Mouse (Mus musculus): ENCODE results near the gene Dip2c. TPM values are rescaled to one million over a fixed set of nuclear protein-coding genes. Genes with fewer than 3 reads are reported as not detected.

The Dip2c gene
- polyA plus RNA-seq, 1 experiment from 2014 or later = 4.6 TPM

- no peak for ATAC-seq (ENCODE audit: low read depth)
- Histone ChIP-seq H3K4me1 (replicated peaks; ENCODE audit: control insufficient read depth, insufficient read depth, low read length) (peaks cover 7% of the 10 kb centered on the region; the same call in 1 of the 2 replicates), H3K27ac (ENCODE audit: low read length) (no peak overlapping the region)
Measured at GRCm38 (mm10) chr13:9450276-9450675, 173.9 kb downstream of the Dip2c start.

DNA sequence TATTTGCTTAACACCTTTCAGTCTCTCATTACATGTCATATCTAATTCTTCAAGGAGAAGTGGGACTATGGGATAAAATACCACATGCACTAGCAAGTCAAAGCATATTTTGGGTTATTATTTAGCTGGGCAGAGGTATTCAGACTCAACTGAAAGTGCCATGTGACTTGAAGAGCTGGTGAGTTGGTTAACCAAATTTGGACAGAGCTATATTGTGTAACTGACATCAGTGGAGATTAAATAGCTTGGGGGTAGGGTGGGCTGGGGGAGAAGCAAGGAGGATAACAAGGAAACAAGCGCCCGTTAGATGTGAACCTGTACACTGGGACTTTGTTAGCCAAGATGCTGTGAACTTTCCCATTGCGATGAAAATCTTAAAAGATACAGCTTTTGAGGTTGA is 175.6 kb downstream of the Dip2c start:
- Histone ChIP-seq H3K27me3 (ENCODE audit: control insufficient read depth, insufficient read depth, low read depth, low read length) (no peaks in the 10 kb centered on the region), H3K4me3 (ENCODE audit: low read length) (no peak overlapping the region), H3K27ac (ENCODE audit: low read length) (no peak overlapping the region), H3K9ac (ENCODE audit: low read length) (no peak overlapping the region), H3K36me3 (ENCODE audit: control insufficient read depth, insufficient read depth, low read length) (no peaks in the 10 kb centered on the region), H3K9me3 (ENCODE audit: control insufficient read depth, low read length) (no peaks in the 10 kb centered on the region), H3K4me1 (replicated peaks; ENCODE audit: control insufficient read depth, insufficient read depth, low read length) (peaks cover 7% of the 10 kb centered on the region; the same call in 1 of the 2 replicates), H3K4me2 (ENCODE audit: low read depth, low read length) (no peak overlapping the region)
- WGBS = 84% methylated on average over 3 of the region's 3 CpGs
- no peak for ATAC-seq (ENCODE audit: low read depth)

More at GRCm38 (mm10) chr13:9450276-9450675, 173.9 kb downstream of the Dip2c start:
- WGBS = 72% methylated on average over 3 of the region's 3 CpGs
- no peaks in the 10 kb centered on the region for H3K36me3 ChIP-seq (ENCODE audit: control insufficient read depth, insufficient read depth, low read length)
- H3K4me2 ChIP-seq (ENCODE audit: low read depth, low read length) = no peak overlapping the region
- no peaks in the 10 kb centered on the region for H3K9me3 ChIP-seq (ENCODE audit: control insufficient read depth, low read length)
- no peaks in the 10 kb centered on the region for H3K27me3 ChIP-seq (ENCODE audit: control insufficient read depth, insufficient read depth, low read depth, low read length)
- H3K9ac ChIP-seq (ENCODE audit: low read length) = no peak overlapping the region
- no peak overlapping the region for H3K4me3 ChIP-seq (ENCODE audit: low read length)

DNA sequence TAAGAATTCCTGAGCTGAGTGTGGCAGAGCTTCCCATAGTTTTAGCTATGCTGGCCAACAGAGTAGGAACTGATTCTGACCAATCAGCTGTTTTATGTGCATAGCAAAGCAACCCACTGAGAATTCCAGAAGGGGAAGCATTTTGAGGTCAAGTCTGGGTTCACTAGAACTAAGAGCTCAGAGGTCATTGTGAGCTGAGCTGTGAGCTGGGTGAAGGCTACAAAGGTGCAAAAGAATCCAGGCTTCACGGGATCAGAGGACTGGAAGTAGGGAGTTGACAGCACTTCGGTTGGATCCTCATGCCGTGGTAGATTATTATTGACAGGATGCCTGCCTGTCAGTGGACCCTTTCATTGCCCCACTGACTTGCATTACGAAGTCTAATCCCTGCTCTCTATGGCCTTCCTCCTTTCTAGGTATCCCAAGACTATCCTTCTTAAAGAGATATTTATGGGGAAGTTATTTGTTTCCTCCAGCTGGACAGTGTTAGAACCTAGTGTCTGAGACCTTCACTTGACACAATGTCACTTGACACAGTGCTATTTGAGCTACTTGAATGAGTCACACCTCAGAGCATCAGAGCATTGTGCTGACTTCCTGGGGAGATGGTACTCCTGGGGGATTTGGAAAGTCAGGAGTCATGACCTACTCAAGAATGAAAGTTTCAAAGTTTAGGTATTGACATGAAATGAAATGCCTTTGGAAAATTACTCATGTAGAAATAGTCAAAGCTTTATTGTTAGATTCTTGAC is 178.3 kb downstream of the Dip2c start:
- WGBS = 58% methylated on average over 4 of the region's 4 CpGs
- Histone ChIP-seq H3K4me2 (ENCODE audit: low read depth, low read length) (no peak overlapping the region), H3K27me3 (ENCODE audit: control insufficient read depth, insufficient read depth, low read depth, low read length) (no peaks in the 10 kb centered on the region), H3K36me3 (ENCODE audit: control insufficient read depth, insufficient read depth, low read length) (no peaks in the 10 kb centered on the region), H3K4me3 (ENCODE audit: low read length) (no peak overlapping the region), H3K9ac (ENCODE audit: low read length) (no peak overlapping the region), H3K4me1 (replicated peaks; ENCODE audit: control insufficient read depth, insufficient read depth, low read length) (peaks cover 7% of the 10 kb centered on the region; the same call in 1 of the 2 replicates), H3K9me3 (ENCODE audit: control insufficient read depth, low read length) (no peaks in the 10 kb centered on the region), H3K27ac (ENCODE audit: low read length) (no peak overlapping the region)
- no peak for ATAC-seq (ENCODE audit: low read depth)

- 64% methylated on average over 1 of the region's 1 CpGs for WGBS
- no peak for ATAC-seq (ENCODE audit: low read depth)
- no peaks in the 10 kb centered on the region for H3K36me3 ChIP-seq (ENCODE audit: control insufficient read depth, insufficient read depth, low read length)
- no peak overlapping the region for H3K4me3 ChIP-seq (ENCODE audit: low read length)
- no peak overlapping the region for H3K9ac ChIP-seq (ENCODE audit: low read length)
- H3K9me3 ChIP-seq (ENCODE audit: control insufficient read depth, low read length) = no peaks in the 10 kb centered on the region
- no peak overlapping the region for H3K27ac ChIP-seq (ENCODE audit: low read length)
- H3K4me1 ChIP-seq (replicated peaks; ENCODE audit: control insufficient read depth, insufficient read depth, low read length) = peaks cover 7% of the 10 kb centered on the region; the same call in 1 of the 2 replicates
- no peaks in the 10 kb centered on the region for H3K27me3 ChIP-seq (ENCODE audit: control insufficient read depth, insufficient read depth, low read depth, low read length)
- H3K4me2 ChIP-seq (ENCODE audit: low read depth, low read length) = no peak overlapping the region
Measured at GRCm38 (mm10) chr13:9455979-9456378, 179.7 kb downstream of the Dip2c start.

- no peaks in the 10 kb centered on the region for H3K27me3 ChIP-seq (ENCODE audit: control insufficient read depth, insufficient read depth, low read depth, low read length)
- no peaks in the 10 kb centered on the region for H3K9me3 ChIP-seq (ENCODE audit: control insufficient read depth, low read length)
- ATAC-seq (ENCODE audit: low read depth) = no peak
- H3K36me3 ChIP-seq (ENCODE audit: control insufficient read depth, insufficient read depth, low read length) = no peaks in the 10 kb centered on the region
- H3K27ac ChIP-seq (ENCODE audit: low read length) = no peak overlapping the region
- WGBS = 81% methylated on average over 8 of the region's 8 CpGs
- H3K9ac ChIP-seq (ENCODE audit: low read length) = no peak overlapping the region
- no peak overlapping the region for H3K4me2 ChIP-seq (ENCODE audit: low read depth, low read length)
- H3K4me1 ChIP-seq (replicated peaks; ENCODE audit: control insufficient read depth, insufficient read depth, low read length) = 0 out of 2 replicates have a peak, but pooled peaks cover 3% of the 10 kb centered on the region
- H3K4me3 ChIP-seq (ENCODE audit: low read length) = no peak overlapping the region
Measured at GRCm38 (mm10) chr13:9457420-9458308, 181.3 kb downstream of the Dip2c start.

GRCm38 (mm10) chr13:9464457-9464856 is 188.1 kb downstream of the Dip2c start:
- Histone ChIP-seq H3K9ac (ENCODE audit: low read length) (no peak overlapping the region), H3K9me3 (ENCODE audit: control insufficient read depth, low read length) (no peaks in the 10 kb centered on the region), H3K4me1 (replicated peaks; ENCODE audit: control insufficient read depth, insufficient read depth, low read length) (no peaks in the 10 kb centered on the region), H3K27me3 (ENCODE audit: control insufficient read depth, insufficient read depth, low read depth, low read length) (no peaks in the 10 kb centered on the region), H3K27ac (ENCODE audit: low read length) (no peak overlapping the region), H3K4me2 (ENCODE audit: low read depth, low read length) (no peak overlapping the region), H3K36me3 (ENCODE audit: control insufficient read depth, insufficient read depth, low read length) (no peaks in the 10 kb centered on the region), H3K4me3 (ENCODE audit: low read length) (no peak overlapping the region)
- WGBS = 85% methylated on average over 3 of the region's 3 CpGs
- ATAC-seq (ENCODE audit: low read depth) = no peak

- no peaks in the 10 kb centered on the region for H3K27me3 ChIP-seq (ENCODE audit: control insufficient read depth, insufficient read depth, low read depth, low read length)
- peak; percentile 41; the same call in 1 of the 2 replicates for ATAC-seq (ENCODE audit: low read depth)
- no peak overlapping the region for H3K4me2 ChIP-seq (ENCODE audit: low read depth, low read length)
- 26% methylated on average over 1 of the region's 1 CpGs for WGBS
- H3K4me3 ChIP-seq (ENCODE audit: low read length) = no peak overlapping the region
- H3K36me3 ChIP-seq (ENCODE audit: control insufficient read depth, insufficient read depth, low read length) = no peaks in the 10 kb centered on the region
- H3K9me3 ChIP-seq (ENCODE audit: control insufficient read depth, low read length) = no peaks in the 10 kb centered on the region
- H3K27ac ChIP-seq (ENCODE audit: low read length) = no peak overlapping the region
- H3K9ac ChIP-seq (ENCODE audit: low read length) = no peak overlapping the region
- H3K4me1 ChIP-seq (replicated peaks; ENCODE audit: control insufficient read depth, insufficient read depth, low read length) = no peaks in the 10 kb centered on the region
Measured at GRCm38 (mm10) chr13:9467216-9467615, 190.9 kb downstream of the Dip2c start.

DNA sequence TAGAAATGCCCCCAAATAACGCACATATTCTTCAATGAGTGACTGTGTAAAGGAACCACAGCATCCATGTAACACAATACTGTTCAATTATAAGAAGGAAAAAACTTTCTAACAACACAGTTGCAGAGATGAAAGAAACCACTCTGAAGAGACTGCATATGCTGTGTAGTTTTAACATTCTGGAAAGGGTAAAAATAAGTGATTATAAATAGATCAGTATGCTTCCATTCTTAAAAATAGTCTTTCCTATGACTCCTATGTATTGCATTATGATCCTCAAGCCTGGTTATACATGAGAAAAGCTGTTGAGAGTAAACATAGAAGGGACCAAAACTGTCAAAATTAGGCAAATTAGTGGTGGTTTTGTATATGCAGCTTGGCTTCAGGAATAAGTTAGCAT is 197.1 kb downstream of the Dip2c start:
- no peak overlapping the region for H3K27ac ChIP-seq (ENCODE audit: low read length)
- H3K4me2 ChIP-seq (ENCODE audit: low read depth, low read length) = no peak overlapping the region
- no peak overlapping the region for H3K9ac ChIP-seq (ENCODE audit: low read length)
- no peaks in the 10 kb centered on the region for H3K27me3 ChIP-seq (ENCODE audit: control insufficient read depth, insufficient read depth, low read depth, low read length)
- no peak overlapping the region for H3K4me3 ChIP-seq (ENCODE audit: low read length)
- 0 out of 2 replicates have a peak, but pooled peaks cover 2% of the 10 kb centered on the region for H3K36me3 ChIP-seq (ENCODE audit: control insufficient read depth, insufficient read depth, low read length)
- no peaks in the 10 kb centered on the region for H3K9me3 ChIP-seq (ENCODE audit: control insufficient read depth, low read length)
- H3K4me1 ChIP-seq (replicated peaks; ENCODE audit: control insufficient read depth, insufficient read depth, low read length) = no peaks in the 10 kb centered on the region
- ATAC-seq (ENCODE audit: low read depth) = no peak
- 77% methylated on average over 1 of the region's 1 CpGs for WGBS

- no peak for ATAC-seq (ENCODE audit: low read depth)
- H3K36me3 ChIP-seq (ENCODE audit: control insufficient read depth, insufficient read depth, low read length) = no peaks in the 10 kb centered on the region
- no peak overlapping the region for H3K4me2 ChIP-seq (ENCODE audit: low read depth, low read length)
- no peak overlapping the region for H3K9ac ChIP-seq (ENCODE audit: low read length)
- WGBS = 84% methylated on average over 1 of the region's 1 CpGs
- no peak overlapping the region for H3K4me3 ChIP-seq (ENCODE audit: low read length)
- no peaks in the 10 kb centered on the region for H3K27me3 ChIP-seq (ENCODE audit: control insufficient read depth, insufficient read depth, low read depth, low read length)
- H3K27ac ChIP-seq (ENCODE audit: low read length) = no peak overlapping the region
- H3K4me1 ChIP-seq (replicated peaks; ENCODE audit: control insufficient read depth, insufficient read depth, low read length) = no peaks in the 10 kb centered on the region
- H3K9me3 ChIP-seq (ENCODE audit: control insufficient read depth, low read length) = no peaks in the 10 kb centered on the region
Measured at GRCm38 (mm10) chr13:9481722-9482121, 205.4 kb downstream of the Dip2c start.

All from lung, embryonic 16.5 days (tissue).